Mouse (Mus musculus) frontal cortex, postnatal 25 days (tissue): ENCODE results near the gene Efna2.

Experiments used
- DNase-seq, 2 experiments: peaks; one replicate each; pipeline ENCODE4 v3.0.0; 2022; ENCODE audit warnings: low spot score in 2 of 2

The Efna2 gene

GRCm38 (mm10) chr10:80168038-80168661 is 11.1 kb upstream of the Efna2 start:
- DNase-seq, result peak; percentile 85 to 89

- DNase-seq, result no peak
These were observed 10.2 kb upstream of the Efna2 start for GRCm38 (mm10) chr10:80169070-80169469.

GRCm38 (mm10) chr10:80169651-80170050 is 9.6 kb upstream of the Efna2 start:
- no peak for DNase-seq

GRCm38 (mm10) chr10:80170052-80170451 is 9.2 kb upstream of the Efna2 start:
- DNase-seq, result no peak

GRCm38 (mm10) chr10:80170601-80171021 is 8.7 kb upstream of the Efna2 start:
- DNase-seq, result no peak

- DNase-seq, result no peak
These were observed 8.0 kb upstream of the Efna2 start for GRCm38 (mm10) chr10:80171252-80171651.

- no peak for DNase-seq
These were observed 7.3 kb upstream of the Efna2 start for GRCm38 (mm10) chr10:80171760-80172526.

- peak; percentile 80 to 83 for DNase-seq
These were observed 6.6 kb upstream of the Efna2 start, which contains the start of gene 1600002K03Rik for GRCm38 (mm10) chr10:80172527-80173292. 1600002K03Rik (plus strand) TSS chr10:80172944.

GRCm38 (mm10) chr10:80173358-80173757 is 5.9 kb upstream of the Efna2 start:
- DNase-seq, result no peak

- DNase-seq, result no peak
These were observed 5.2 kb upstream of the Efna2 start for GRCm38 (mm10) chr10:80173955-80174640.

GRCm38 (mm10) chr10:80174705-80175104 is 4.6 kb upstream of the Efna2 start:
- no peak for DNase-seq

- no peak for DNase-seq
These were observed 3.6 kb upstream of the Efna2 start for GRCm38 (mm10) chr10:80175536-80176269.

GRCm38 (mm10) chr10:80176270-80176834 is 2.9 kb upstream of the Efna2 start:
- DNase-seq, result no peak

GRCm38 (mm10) chr10:80177441-80178279 is 1.6 kb upstream of the Efna2 start:
- DNase-seq, result no peak

GRCm38 (mm10) chr10:80180288-80180687 is 1.0 kb downstream of the Efna2 start:
- DNase-seq, result no peak

GRCm38 (mm10) chr10:80180823-80181222 is 1.5 kb downstream of the Efna2 start:
- no peak for DNase-seq

- no peak for DNase-seq
These were observed 3.3 kb downstream of the Efna2 start for GRCm38 (mm10) chr10:80182547-80182946.

- no peak for DNase-seq
These were observed 7.4 kb downstream of the Efna2 start for GRCm38 (mm10) chr10:80186649-80187048.

- no peak for DNase-seq
These were observed 8.5 kb downstream of the Efna2 start for GRCm38 (mm10) chr10:80187739-80188138.

- no peak for DNase-seq
These were observed 9.3 kb downstream of the Efna2 start for GRCm38 (mm10) chr10:80188453-80189024.
